Mouse (Mus musculus): ENCODE results near the gene Cyp2t4. TPM values are rescaled to one million over a fixed set of nuclear protein-coding genes. Genes with fewer than 3 reads are reported as not detected.

Cyp2t4 gene
- polyA plus RNA-seq, 1 experiment from 2014 or later: 0.17 TPM

DNA sequence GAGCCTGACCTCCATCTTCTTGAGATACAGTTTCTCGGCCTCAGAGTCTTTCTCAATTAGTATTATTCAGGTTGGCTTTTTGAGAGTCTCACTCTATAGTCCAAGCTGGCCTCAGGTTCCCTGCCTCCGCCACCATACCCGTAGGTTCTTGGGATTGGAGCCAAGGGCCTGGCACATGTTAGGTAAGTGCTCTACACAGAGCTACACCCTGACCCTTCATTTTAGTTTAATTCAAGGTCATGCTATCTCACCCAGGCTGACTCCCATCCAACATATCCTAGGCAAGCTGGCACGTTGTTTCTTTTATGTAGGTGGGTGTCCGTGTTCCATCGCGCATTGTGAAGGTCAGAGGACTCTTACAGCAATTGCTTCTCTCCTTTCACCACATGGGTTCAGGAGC is 21.4 kb downstream of the Cyp2t4 start:
- Histone ChIP-seq H3K4me2 (no peak overlapping the region), H3K9me3 (no peaks in the 10 kb centered on the region), H3K4me3 (no peak overlapping the region), H3K4me1 (replicated peaks) (peaks cover 17% of the 10 kb centered on the region), H3K9ac (no peak overlapping the region), H3K27ac (no peak overlapping the region), H3K36me3 (peaks cover 59% of the 10 kb centered on the region), H3K27me3 (no peaks in the 10 kb centered on the region)
- WGBS: 98% methylated on average over 7 of the region's 7 CpGs
- no peak for ATAC-seq (ENCODE audit: low FRiP score)

- H3K9ac ChIP-seq: peak overlapping the region; percentile 75
- peaks cover 38% of the 10 kb centered on the region for H3K36me3 ChIP-seq
- H3K9me3 ChIP-seq: no peaks in the 10 kb centered on the region
- no peaks in the 10 kb centered on the region for H3K27me3 ChIP-seq
- ATAC-seq (ENCODE audit: low FRiP score): peak; percentile 12; the same call in 1 of the 2 replicates
- H3K4me1 ChIP-seq (replicated peaks): peaks cover 21% of the 10 kb centered on the region
- WGBS: 15% methylated on average over 4 of the region's 4 CpGs
- H3K4me2 ChIP-seq: peak overlapping the region; percentile 61
- H3K4me3 ChIP-seq: peak overlapping the region; percentile 69
- peak overlapping the region; percentile 94 for H3K27ac ChIP-seq
These were observed 24.4 kb downstream of the Cyp2t4 start for GRCm38 (mm10) chr7:27177942-27178323.

GRCm38 (mm10) chr7:27178324-27179216 is 25.1 kb downstream of the Cyp2t4 start, which contains the start of gene Rab4b:
Gene Rab4b (minus strand): TSS chr7:27178896.
- Histone ChIP-seq H3K36me3 (peaks cover 38% of the 10 kb centered on the region), H3K9me3 (no peaks in the 10 kb centered on the region), H3K27me3 (no peaks in the 10 kb centered on the region), H3K9ac (peak within 1 kb of the TSS; percentile 75), H3K27ac (peak within 1 kb of the TSS; percentile 94), H3K4me1 (replicated peaks) (peaks cover 21% of the 10 kb centered on the region), H3K4me2 (peak within 1 kb of the TSS; percentile 61), H3K4me3 (peak within 1 kb of the TSS; percentile 69)
- WGBS: under 1% methylated on average over 53 of the region's 53 CpGs
- ATAC-seq (ENCODE audit: low FRiP score): peak; percentile 98

DNA sequence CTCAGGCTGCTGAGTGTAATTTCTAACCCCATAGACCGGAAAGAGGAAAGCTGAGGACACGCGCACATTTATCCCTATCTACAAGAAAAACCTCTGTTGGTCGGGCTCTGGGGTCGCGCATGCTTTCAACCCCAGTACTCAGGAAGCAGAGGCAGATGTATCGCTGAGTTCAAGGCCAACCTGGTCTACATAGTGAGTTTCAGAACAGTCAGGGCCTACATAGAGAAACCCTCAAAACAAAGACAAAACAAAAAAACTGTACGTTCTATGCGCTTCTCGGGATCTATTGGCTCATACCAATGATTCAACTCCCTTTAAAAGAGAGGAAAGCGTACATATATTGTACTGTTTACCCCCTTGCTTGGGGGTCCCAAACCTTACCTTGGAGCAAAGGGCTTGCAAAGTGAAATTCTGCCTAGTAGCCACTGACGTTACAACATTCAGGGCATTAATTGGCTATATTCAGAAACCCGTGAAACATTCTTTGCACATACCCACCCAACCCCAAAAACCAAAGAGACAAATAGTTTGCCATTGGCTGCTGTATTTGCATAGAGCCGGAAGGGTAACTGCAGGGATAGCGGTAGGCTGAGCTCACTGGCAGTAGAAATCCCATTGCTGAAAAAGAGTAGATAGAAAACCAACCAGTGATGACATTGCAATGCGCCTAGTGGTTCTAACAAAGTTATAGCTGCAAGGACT is 25.9 kb downstream of the Cyp2t4 start:
- peak overlapping the region; percentile 61 for H3K4me2 ChIP-seq
- peaks cover 21% of the 10 kb centered on the region for H3K4me1 ChIP-seq (replicated peaks)
- no peaks in the 10 kb centered on the region for H3K27me3 ChIP-seq
- H3K9ac ChIP-seq: peak overlapping the region; percentile 53; the same call in 1 of the 2 replicates
- no peaks in the 10 kb centered on the region for H3K9me3 ChIP-seq
- peak overlapping the region; percentile 69 for H3K4me3 ChIP-seq
- WGBS: 48% methylated on average over 16 of the region's 16 CpGs
- no peak; the same call in 1 of the 2 replicates for ATAC-seq (ENCODE audit: low FRiP score)
- peaks cover 36% of the 10 kb centered on the region for H3K36me3 ChIP-seq
- H3K27ac ChIP-seq: peak overlapping the region; percentile 89

DNA sequence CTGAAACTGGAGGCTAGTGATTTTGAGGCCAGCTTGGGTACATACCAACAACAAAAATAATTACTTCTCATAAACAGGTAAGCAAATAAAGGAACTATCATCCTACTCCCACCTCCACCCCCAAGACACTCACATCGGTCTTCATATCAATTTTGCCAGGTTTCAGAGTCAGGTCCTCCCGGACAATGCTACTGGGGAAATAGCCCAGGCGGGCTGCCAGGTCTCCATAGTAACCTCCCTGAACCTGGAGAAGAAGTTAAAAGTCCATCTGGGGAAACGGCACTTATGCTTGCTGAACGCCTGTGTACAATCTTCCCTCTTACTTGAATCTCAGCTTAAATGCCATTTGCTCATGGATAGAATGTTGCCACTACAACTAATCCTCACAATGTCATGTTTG is 26.5 kb downstream of the Cyp2t4 start:
- Histone ChIP-seq H3K4me3 (peak overlapping the region; percentile 69; the same call in 1 of the 2 replicates), H3K4me1 (replicated peaks) (peaks cover 21% of the 10 kb centered on the region), H3K36me3 (peaks cover 36% of the 10 kb centered on the region), H3K9ac (no peak overlapping the region), H3K4me2 (no peak overlapping the region), H3K9me3 (no peaks in the 10 kb centered on the region), H3K27me3 (no peaks in the 10 kb centered on the region), H3K27ac (peak overlapping the region; percentile 89)
- 60% methylated on average over 5 of the region's 5 CpGs for WGBS
- ATAC-seq (ENCODE audit: low FRiP score): no peak

DNA sequence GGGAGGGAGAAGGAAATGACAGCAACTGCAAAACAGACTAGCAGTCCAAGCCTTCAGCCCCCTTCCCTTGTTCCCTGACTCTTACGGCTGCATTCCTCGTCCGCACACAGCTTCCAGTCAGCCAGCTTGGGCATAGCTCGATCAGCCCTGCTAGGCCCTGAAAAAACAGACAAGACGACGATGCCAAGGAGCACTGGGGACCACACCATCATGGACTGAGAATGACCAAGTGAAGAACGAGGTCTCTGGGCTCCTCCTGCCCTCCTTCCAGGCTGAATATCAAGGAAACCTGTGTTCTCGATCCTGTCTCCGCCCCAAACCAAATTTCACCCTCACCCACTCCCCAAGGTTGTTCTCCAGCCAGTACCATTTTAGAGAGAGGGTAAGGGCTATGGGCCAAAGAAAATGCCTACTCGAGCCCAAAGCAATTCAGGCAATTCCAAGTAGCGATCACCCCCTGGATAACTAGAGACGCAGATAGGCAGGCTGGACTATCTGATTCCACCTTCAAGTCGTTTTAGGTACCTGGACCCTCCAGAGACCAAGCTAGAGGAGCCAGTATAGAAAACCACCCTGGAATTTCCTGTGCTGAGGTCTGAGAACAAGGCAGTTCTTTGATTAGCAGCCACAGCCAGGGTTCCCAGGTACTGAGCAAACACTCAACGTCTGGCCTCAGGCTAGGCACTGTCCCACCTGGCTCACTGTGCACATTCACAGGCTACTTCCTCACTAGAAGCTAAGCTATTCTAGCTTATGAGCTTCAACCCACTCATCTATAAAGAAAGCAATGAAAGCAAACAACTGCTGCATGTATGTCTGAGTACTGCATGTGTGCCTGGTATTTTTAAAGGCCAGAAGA is 27.6 kb downstream of the Cyp2t4 start, which contains the start of the genes Gm21983 and Mia:
TSS of gene Gm21983 (minus strand) at position 250 of the 859 bp plus-strand sequence.
TSS of gene Mia (minus strand) at position 321 of the 859 bp plus-strand sequence.
- H3K4me1 ChIP-seq (replicated peaks): peaks cover 21% of the 10 kb centered on the region
- 0 out of 2 replicates have a peak within 1 kb of the TSS, but pooled peaks have one; percentile 1 for H3K4me2 ChIP-seq
- H3K27me3 ChIP-seq: no peaks in the 10 kb centered on the region
- peaks cover 36% of the 10 kb centered on the region for H3K36me3 ChIP-seq
- no peak within 1 kb of the TSS for H3K4me3 ChIP-seq
- H3K27ac ChIP-seq: peak within 1 kb of the TSS; percentile 25
- WGBS: 71% methylated on average over 14 of the region's 14 CpGs
- H3K9ac ChIP-seq: 0 out of 2 replicates have a peak within 1 kb of the TSS, but pooled peaks have one; percentile 6
- no peak for ATAC-seq (ENCODE audit: low FRiP score)
- no peaks in the 10 kb centered on the region for H3K9me3 ChIP-seq

- no peak overlapping the region for H3K4me2 ChIP-seq
- WGBS: 82% methylated on average over 1 of the region's 1 CpGs
These were observed 29.0 kb downstream of the Cyp2t4 start for GRCm38 (mm10) chr7:27182498-27182897.

GRCm38 (mm10) chr7:27184964-27185363 is 31.4 kb downstream of the Cyp2t4 start:
- no peaks in the 10 kb centered on the region for H3K9me3 ChIP-seq
- WGBS: 77% methylated on average over 3 of the region's 3 CpGs
- no peak overlapping the region for H3K27ac ChIP-seq
- H3K27me3 ChIP-seq: no peaks in the 10 kb centered on the region
- no peak overlapping the region for H3K4me2 ChIP-seq
- H3K4me3 ChIP-seq: no peak overlapping the region
- no peak for ATAC-seq (ENCODE audit: low FRiP score)
- peaks cover 75% of the 10 kb centered on the region for H3K36me3 ChIP-seq
- H3K9ac ChIP-seq: no peak overlapping the region
- H3K4me1 ChIP-seq (replicated peaks): peaks cover 4% of the 10 kb centered on the region

More at GRCm38 (mm10) chr7:27182498-27182897, 29.0 kb downstream of the Cyp2t4 start:
- Histone ChIP-seq H3K4me1 (replicated peaks) (peaks cover 20% of the 10 kb centered on the region), H3K27me3 (no peaks in the 10 kb centered on the region), H3K36me3 (peaks cover 51% of the 10 kb centered on the region), H3K4me3 (no peak overlapping the region), H3K27ac (no peak overlapping the region), H3K9me3 (no peaks in the 10 kb centered on the region), H3K9ac (no peak overlapping the region)
- no peak for ATAC-seq (ENCODE audit: low FRiP score)

DNA sequence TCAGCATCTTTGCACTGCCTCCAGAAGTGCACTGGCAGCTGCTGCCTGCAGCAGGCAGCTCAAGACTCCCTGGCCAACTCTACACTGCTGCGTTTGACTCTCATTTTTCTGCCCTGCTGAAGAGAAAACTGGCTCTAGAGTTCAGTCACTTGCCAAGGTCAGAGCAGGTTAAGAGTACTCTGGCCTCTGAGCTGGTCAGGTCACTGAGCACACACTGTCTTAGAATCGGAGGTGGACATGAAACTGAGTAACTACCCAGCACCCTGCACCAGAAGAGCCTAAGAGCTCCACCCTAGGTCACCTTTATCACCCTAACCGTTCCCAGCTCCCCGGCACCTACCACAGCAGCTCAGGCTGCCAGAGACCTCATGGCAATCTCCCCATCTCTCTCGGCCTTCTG is 32.5 kb downstream of the Cyp2t4 start:
- H3K27ac ChIP-seq: no peak overlapping the region
- no peaks in the 10 kb centered on the region for H3K9me3 ChIP-seq
- H3K4me3 ChIP-seq: no peak overlapping the region
- H3K9ac ChIP-seq: no peak overlapping the region
- H3K4me1 ChIP-seq (replicated peaks): no peaks in the 10 kb centered on the region
- no peak overlapping the region for H3K4me2 ChIP-seq
- H3K36me3 ChIP-seq: peaks cover 86% of the 10 kb centered on the region
- H3K27me3 ChIP-seq: no peaks in the 10 kb centered on the region
- WGBS: 94% methylated on average over 5 of the region's 5 CpGs
- ATAC-seq (ENCODE audit: low FRiP score): no peak

- WGBS: 98% methylated on average over 10 of the region's 10 CpGs
- Histone ChIP-seq H3K27me3 (no peaks in the 10 kb centered on the region), H3K9ac (no peak overlapping the region), H3K36me3 (peaks cover 94% of the 10 kb centered on the region), H3K27ac (no peak overlapping the region), H3K4me2 (no peak overlapping the region), H3K4me1 (replicated peaks) (peaks cover 20% of the 10 kb centered on the region), H3K9me3 (no peaks in the 10 kb centered on the region), H3K4me3 (no peak overlapping the region)
- no peak for ATAC-seq (ENCODE audit: low FRiP score)
These were observed 35.9 kb downstream of the Cyp2t4 start for GRCm38 (mm10) chr7:27189271-27189931.

DNA sequence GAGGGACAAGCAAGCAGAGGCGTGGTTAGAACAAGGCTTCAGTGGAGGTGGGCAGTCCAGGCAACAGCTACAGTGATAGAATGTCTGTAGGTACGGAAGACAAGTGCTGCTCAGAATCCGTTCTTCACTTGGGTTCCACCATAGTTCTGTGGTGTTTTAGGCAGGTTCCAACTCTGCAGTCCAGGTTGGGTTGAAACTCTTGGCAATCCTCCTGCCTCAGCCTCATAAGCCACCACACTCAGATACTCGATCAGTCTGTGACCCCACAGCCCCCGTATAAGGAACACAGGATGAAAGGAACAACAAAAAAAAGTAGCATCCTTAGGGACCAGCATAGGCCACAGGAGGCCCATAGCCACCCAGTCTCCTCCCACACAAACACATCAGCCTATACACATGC is 38.9 kb downstream of the Cyp2t4 start:
- no peak for ATAC-seq (ENCODE audit: low FRiP score)
- peaks cover 33% of the 10 kb centered on the region for H3K4me1 ChIP-seq (replicated peaks)
- no peaks in the 10 kb centered on the region for H3K27me3 ChIP-seq
- peaks cover 64% of the 10 kb centered on the region for H3K36me3 ChIP-seq
- H3K9me3 ChIP-seq: no peaks in the 10 kb centered on the region
- no peak overlapping the region for H3K27ac ChIP-seq
- no peak overlapping the region for H3K9ac ChIP-seq
- no peak overlapping the region for H3K4me3 ChIP-seq
- 96% methylated on average over 5 of the region's 5 CpGs for WGBS
- no peak overlapping the region for H3K4me2 ChIP-seq

Data from hindbrain, embryonic 13.5 days (tissue).